Mouse (Mus musculus) forebrain, postnatal 0 days (tissue): ENCODE measurements around the gene Cyp27b1. TPM values are rescaled to one million over a fixed set of nuclear protein-coding genes. Genes with fewer than 3 reads are reported as not detected.
"Not testable (repeated sequence)": the region's sequence is repeated elsewhere in the genome, so short reads cannot be mapped to it uniquely, and the experiment has no call there.

Experiments
- ATAC-seq: fragments of 200-750 bp; cut with Nextera tagmentation; 2 replicates; pipeline ENCODE4 v1.8.0; 2017; ENCODE audit warnings: mild to moderate bottlenecking, moderate library complexity
- DNase-seq: peaks from one replicate; pipeline ENCODE4 v3.0.0-alpha.2; 2015
- H3K27ac ChIP-seq: fragments of 300-500 bp; sonication (generic); 2 replicates; pipeline ENCODE4 v1.5.1; 2014; ENCODE audit warnings: low read depth, mild to moderate bottlenecking, antibody characterized with exemption, low read length, moderate library complexity, mixed read lengths
- H3K27me3 ChIP-seq: fragments of 300-500 bp; sonication (generic); 2 replicates; pipeline ENCODE4 v1.6.1; 2014; ENCODE audit warnings: mild to moderate bottlenecking, low read length, mixed read lengths; ENCODE audit not compliant: insufficient read depth
- H3K36me3 ChIP-seq: fragments of 300-500 bp; sonication (generic); 2 replicates; pipeline ENCODE4 v1.6.1; 2014; ENCODE audit warnings: mild to moderate bottlenecking, moderate library complexity; ENCODE audit not compliant: insufficient read depth
- H3K4me1 ChIP-seq: fragments of 300-500 bp; sonication (generic); 2 replicates; pipeline ENCODE4 v1.6.1; 2014; ENCODE audit warnings: antibody characterized with exemption; ENCODE audit not compliant: insufficient read depth
- H3K4me2 ChIP-seq: fragments of 300-500 bp; sonication (generic); 2 replicates; pipeline ENCODE4 v1.6.1; 2014; ENCODE audit warnings: low read depth, mild to moderate bottlenecking, moderate library complexity
- H3K4me3 ChIP-seq: fragments of 300-500 bp; sonication (generic); 2 replicates; pipeline ENCODE4 v1.5.1; 2014; ENCODE audit warnings: low read depth, low read length, mixed read lengths
- H3K9ac ChIP-seq: fragments of 300-500 bp; sonication (generic); 2 replicates; pipeline ENCODE4 v1.6.1; 2014; ENCODE audit warnings: mild to moderate bottlenecking
- H3K9me3 ChIP-seq: fragments of 300-500 bp; sonication (generic); 2 replicates; pipeline ENCODE4 v1.6.1; 2016; ENCODE audit warnings: low read length
- CTCF ChIP-seq: sonication (generic); IDR thresholded peaks from 2 replicates; pipeline ENCODE4 v1.5.1; 2016; ENCODE audit warnings: antibody characterized with exemption, control low read depth, low read depth
- WGBS: fragments of 180-500 bp; shearing (Covaris S2); extraction: QIAGEN DNeasy Blood & Tissue Kit; methylation state at CpG from one replicate; pipeline ENCODE4 v1.1.7; 2014; 5-methylcytosine and 5-hydroxymethylcytosine counted together
- polyA plus RNA-seq: library from polyadenylated mRNA; unstranded; fragments of >200 nt; fragmentation: Nextera tagmentation; extraction: Ambion mirVana; gene quantifications from 2 replicates; pipeline ENCODE4 v1.2.1, GENCODE M21; 2015
- total RNA-seq: library from RNA; depleted of rRNA; stranded (reverse); fragments of >200 nt; gene quantifications from 2 replicates; pipeline ENCODE4 v1.2.3, GENCODE M21; 2014

The Cyp27b1 gene
- total and polyA plus RNA-seq, 2 experiments from 2014 or later: 0.11 to 0.33 TPM

GRCm38 (mm10) chr10:127070190-127071121, 22.4 kb downstream of the Cyp27b1 start, which contains the start of gene Tspan31:
Gene Tspan31 (minus strand): TSS chr10:127070264.
- Histone ChIP-seq H3K9ac (peak within 1 kb of the TSS; percentile 54), H3K4me2 (peak within 1 kb of the TSS; percentile 93), H3K27ac (peak within 1 kb of the TSS; percentile 84), H3K4me1 (peaks cover 14% of the 10 kb centered on the region), H3K27me3 (no peaks in the 10 kb centered on the region), H3K36me3 (peaks cover 34% of the 10 kb centered on the region), H3K9me3 (no peaks in the 10 kb centered on the region), H3K4me3 (peak within 1 kb of the TSS; percentile 50)
- DNase-seq (peak; percentile 97), ATAC-seq (peak; percentile 96)
- under 1% methylated on average over 36 of the region's 36 CpGs for WGBS
- no peak for TF ChIP-seq CTCF

GRCm38 (mm10) chr10:127071203-127071602, 23.2 kb downstream of the Cyp27b1 start:
- Histone ChIP-seq H3K9me3 (no peaks in the 10 kb centered on the region), H3K9ac (0 out of 2 replicates have a peak overlapping the region, but pooled peaks have one; percentile 19), H3K4me3 (peak overlapping the region; percentile 50), H3K27me3 (no peaks in the 10 kb centered on the region), H3K36me3 (peaks cover 27% of the 10 kb centered on the region), H3K4me2 (peak overlapping the region; percentile 93), H3K27ac (no peak overlapping the region), H3K4me1 (peaks cover 14% of the 10 kb centered on the region)
- DNase-seq (no peak), ATAC-seq (no peak)
- WGBS: 68% methylated on average over 9 of the region's 9 CpGs
- no peak for TF ChIP-seq CTCF

DNA sequence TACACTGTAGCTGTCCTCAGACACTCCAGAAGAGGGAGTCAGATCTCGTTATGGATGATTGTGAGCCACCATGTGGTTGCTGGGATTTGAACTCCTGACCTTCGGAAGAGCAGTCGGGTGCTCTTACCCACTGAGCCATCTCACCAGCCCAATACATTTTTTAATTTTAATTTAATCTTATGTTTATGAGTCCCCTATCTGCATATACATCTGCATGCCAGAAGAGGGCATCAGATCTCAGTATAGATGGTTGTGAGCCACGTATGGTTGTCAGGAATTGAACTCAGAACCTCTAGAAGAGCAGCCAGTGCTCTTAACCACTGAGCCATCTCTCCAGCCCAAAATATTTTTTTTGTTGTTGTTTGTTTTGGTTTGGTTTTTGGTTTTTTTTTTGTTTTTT, 24.2 kb downstream of the Cyp27b1 start:
- WGBS: 82% methylated on average over 4 of the region's 4 CpGs
- H3K27ac ChIP-seq, H3K27me3 ChIP-seq, H3K9ac ChIP-seq, ATAC-seq, DNase-seq, H3K4me3 ChIP-seq, H3K4me2 ChIP-seq, H3K9me3 ChIP-seq: not testable (repeated sequence)
- Histone ChIP-seq H3K4me1 (peaks cover 14% of the 10 kb centered on the region), H3K36me3 (peaks cover 16% of the 10 kb centered on the region)

DNA sequence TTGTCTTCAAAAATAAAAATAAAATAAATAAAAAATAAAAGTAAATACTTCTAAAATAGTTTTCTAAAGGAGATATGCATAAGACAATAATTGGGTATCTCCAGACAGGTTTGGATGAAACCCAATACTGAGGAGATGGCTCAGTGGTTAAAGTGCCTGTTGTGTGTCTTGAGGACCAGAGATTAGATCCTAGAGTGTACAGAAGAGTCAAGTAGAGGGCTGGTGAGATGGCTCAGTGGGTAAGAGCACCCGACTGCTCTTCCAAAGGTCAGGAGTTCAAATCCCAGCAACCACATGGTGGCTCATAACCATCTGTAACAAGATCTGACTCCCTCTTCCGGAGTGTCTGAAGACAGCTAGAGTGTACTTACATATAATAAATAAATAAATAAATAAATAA, 24.9 kb downstream of the Cyp27b1 start:
- ATAC-seq, H3K36me3 ChIP-seq, H3K9me3 ChIP-seq, H3K27ac ChIP-seq, H3K27me3 ChIP-seq, DNase-seq, H3K4me3 ChIP-seq, H3K4me2 ChIP-seq, H3K9ac ChIP-seq: not testable (repeated sequence)
- H3K4me1 ChIP-seq: peaks cover 19% of the 10 kb centered on the region
- WGBS: 72% methylated on average over 2 of the region's 2 CpGs

DNA sequence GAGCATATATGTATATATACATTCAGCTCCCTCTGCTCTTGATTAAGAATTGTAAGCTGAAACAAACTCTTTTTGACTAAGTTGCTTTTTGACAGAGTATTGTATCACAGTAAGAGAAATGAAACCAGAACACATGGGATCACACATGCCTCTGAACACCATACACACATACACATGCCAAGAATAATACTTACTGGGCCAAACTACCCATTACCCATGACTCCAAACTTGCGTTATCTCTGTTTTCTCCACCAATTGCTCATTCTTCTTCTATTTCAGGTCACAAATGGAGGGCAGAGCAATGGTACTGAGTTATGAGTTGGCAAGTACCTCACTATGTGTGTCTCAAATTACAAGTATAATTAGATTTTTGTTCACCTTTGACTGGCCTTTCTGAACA, 25.9 kb downstream of the Cyp27b1 start:
- 95% methylated on average over 1 of the region's 1 CpGs for whole genome bisulfite sequencing
- Histone ChIP-seq H3K9ac (no peak overlapping the region), H3K9me3 (no peaks in the 10 kb centered on the region), H3K36me3 (no peaks in the 10 kb centered on the region), H3K4me1 (peaks cover 13% of the 10 kb centered on the region), H3K27me3 (no peaks in the 10 kb centered on the region), H3K27ac (no peak overlapping the region), H3K4me3 (no peak overlapping the region), H3K4me2 (no peak overlapping the region)
- TF ChIP-seq CTCF: no peak
- DNase-seq (no peak), ATAC-seq (no peak)

DNA sequence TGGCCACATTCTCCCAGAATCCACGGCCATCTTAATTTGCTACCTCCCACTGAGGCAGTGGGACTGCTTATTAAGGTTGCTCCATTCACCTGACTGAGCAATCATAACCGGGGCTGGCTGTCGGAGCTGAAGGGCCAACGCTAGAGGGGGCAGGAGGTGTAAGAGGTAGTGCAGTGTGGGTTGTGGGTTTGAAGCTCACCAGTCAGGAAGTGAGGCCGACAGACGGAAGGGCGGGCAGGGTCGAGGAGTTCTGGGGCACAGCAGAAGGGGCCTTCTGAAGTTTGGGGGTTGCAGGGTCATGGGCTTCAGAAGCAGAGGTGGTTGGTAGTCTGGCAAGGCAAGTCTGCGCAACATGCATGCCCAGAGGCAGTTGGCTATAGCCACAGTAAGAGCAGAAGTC, 27.0 kb downstream of the Cyp27b1 start, which contains the start of gene Agap2:
TSS of gene Agap2 (plus strand) at position 205 of the 400 bp plus-strand sequence.
- DNase-seq (no peak), ATAC-seq (no peak)
- 67% methylated on average over 9 of the region's 9 CpGs for WGBS
- no peak within 1 kb of the TSS for H3K4me3 ChIP-seq
- TF ChIP-seq CTCF: no peak
- 0 out of 2 replicates have a peak within 1 kb of the TSS, but pooled peaks have one; percentile 4 for H3K27ac ChIP-seq
- no peaks in the 10 kb centered on the region for H3K27me3 ChIP-seq
- no peaks in the 10 kb centered on the region for H3K36me3 ChIP-seq
- H3K4me2 ChIP-seq: 0 out of 2 replicates have a peak within 1 kb of the TSS, but pooled peaks have one; percentile 10
- no peak within 1 kb of the TSS for H3K9ac ChIP-seq
- H3K4me1 ChIP-seq: 0 out of 2 replicates have a peak, but pooled peaks cover 8% of the 10 kb centered on the region
- no peaks in the 10 kb centered on the region for H3K9me3 ChIP-seq

DNA sequence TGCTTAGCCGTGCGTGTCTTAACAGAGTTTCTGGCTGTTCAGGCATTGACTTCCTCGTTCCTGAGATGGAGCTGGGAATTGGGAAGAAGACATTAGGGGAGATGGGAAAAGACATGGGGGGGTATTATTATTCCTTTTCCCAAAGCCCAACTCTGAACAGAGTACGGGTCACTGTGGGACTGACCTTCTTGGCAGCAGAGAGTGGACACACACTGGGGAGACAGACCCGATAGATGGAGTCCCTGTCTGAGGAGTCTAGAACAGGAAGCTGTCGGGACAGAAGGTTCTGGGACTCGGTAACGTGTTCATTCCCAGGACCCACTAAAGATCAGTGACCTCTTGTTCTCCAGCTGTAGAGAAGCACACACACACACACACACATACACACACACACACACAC, 27.6 kb downstream of the Cyp27b1 start:
- no peak overlapping the region for H3K4me3 ChIP-seq
- 76% methylated on average over 8 of the region's 8 CpGs for WGBS
- no peak overlapping the region for H3K9ac ChIP-seq
- ATAC-seq (no peak), DNase-seq (no peak)
- no peak overlapping the region for H3K4me2 ChIP-seq
- no peaks in the 10 kb centered on the region for H3K36me3 ChIP-seq
- no peak for TF ChIP-seq CTCF
- H3K4me1 ChIP-seq: 0 out of 2 replicates have a peak, but pooled peaks cover 8% of the 10 kb centered on the region
- H3K27me3 ChIP-seq: no peaks in the 10 kb centered on the region
- no peaks in the 10 kb centered on the region for H3K9me3 ChIP-seq
- H3K27ac ChIP-seq: no peak overlapping the region
